7 mouse cellular contexts compared by ENCODE assay signal in genomic region chr12:84759063-84759462, GRCm38 (mm10). TPM values are rescaled to one million over a fixed set of nuclear protein-coding genes. Genes with fewer than 3 reads are reported as not detected.
DNase-seq lines count a peak whose midpoint lies in the region; ATAC-seq and TF ChIP-seq lines count a peak whose summit lies in the region.

No protein-coding gene starts in this region.

- TF ChIP-seq CTCF in kidney, adult 2 months (conservative IDR thresholded peaks at IDR 0.05; ENCODE audit: insufficient read depth, insufficient read length, low read depth, low read length): 0 out of 2 replicates have a peak, but pooled peaks have one; percentile 24

- no peaks in the 10 kb centered on the region for H3K9me3 ChIP-seq in kidney, embryonic 14.5 days (ENCODE audit: control insufficient read depth, low read length)

- no peaks in the 10 kb centered on the region; the same call in 1 of the 2 replicates for H3K36me3 ChIP-seq in kidney, adult 2 months (ENCODE audit: control insufficient read depth, insufficient read depth, low read length)
- peaks cover 55% of the 10 kb centered on the region for H3K36me3 ChIP-seq in kidney, embryonic 14.5 days (ENCODE audit: control insufficient read depth, insufficient read depth, low read length)

- no peak for DNase-seq in kidney, adult 2 months
- DNase-seq in CD4-positive helper T cell, adult 2 months (ENCODE audit: low read depth, low spot score): peak; percentile 51
- peak; percentile 40 for DNase-seq in T-cell, adult 2 months (ENCODE audit: low spot score)
- DNase-seq in layer of hippocampus, adult 8-10 months (ENCODE audit: low spot score in 2 of 2): no peak
- DNase-seq in testis, postnatal 14 days (ENCODE audit: low spot score): no peak

- H3K9ac ChIP-seq in kidney, embryonic 14.5 days (ENCODE audit: low read depth, low read length): no peak overlapping the region

- no peak for ATAC-seq in kidney, embryonic 14.5 days (ENCODE audit: low FRiP score, low TSS enrichment)
- ATAC-seq in megakaryocyte progenitor cell, adult 5-6 weeks (replicated peaks; ENCODE audit: poor library complexity): peak; percentile 77

- H3K4me3 ChIP-seq in kidney, adult 2 months (ENCODE audit: insufficient read depth, low read depth, low read length): no peak overlapping the region
- no peak overlapping the region for H3K4me3 ChIP-seq in kidney, embryonic 14.5 days (ENCODE audit: low read length)

- TF ChIP-seq POLR2A in kidney, adult 2 months (IDR thresholded peaks at IDR 0.05; ENCODE audit: low read depth, low read length): no peak

- H3K4me1 ChIP-seq in kidney, adult 2 months (ENCODE audit: control insufficient read depth, insufficient read depth, low read length): 0 out of 2 replicates have a peak, but pooled peaks cover 3% of the 10 kb centered on the region
- H3K4me1 ChIP-seq in kidney, embryonic 14.5 days (ENCODE audit: control insufficient read depth, insufficient read depth, low read length): no peaks in the 10 kb centered on the region

- no peaks in the 10 kb centered on the region for H3K27me3 ChIP-seq in kidney, adult 2 months (replicated peaks; ENCODE audit: control insufficient read depth, insufficient read depth, low read length)
- H3K27me3 ChIP-seq in kidney, embryonic 14.5 days (ENCODE audit: control insufficient read depth, insufficient read depth, low read length): no peaks in the 10 kb centered on the region

- H3K27ac ChIP-seq in kidney, adult 2 months (ENCODE audit: insufficient read depth, low read depth, low read length): no peak overlapping the region
- no peak overlapping the region for H3K27ac ChIP-seq in kidney, embryonic 14.5 days (ENCODE audit: low read depth, low read length)

- H3K4me2 ChIP-seq in kidney, embryonic 14.5 days (replicated peaks; ENCODE audit: low read depth, low read length): no peak overlapping the region

- WGBS in kidney, adult 2 months: 91% methylated on average over 2 of the region's 2 CpGs
- WGBS in kidney, embryonic 14.5 days: 80% methylated on average over 2 of the region's 2 CpGs

RNA-seq across cellular contexts. Expression of gene Npc2, which starts 13.9 kb away (rescaled TPM):
- 169 and 179 TPM in 2 replicates for polyA plus RNA-seq in kidney, adult 2 months (2012; rRNA removed)
- 50.2 and 59.0 TPM in 2 replicates for polyA plus RNA-seq in kidney, embryonic 14.5 days (2014; fragmentation: Nextera tagmentation; extraction: Ambion mirVana)
- 98.8 and 112 TPM in 2 replicates for total RNA-seq in megakaryocyte progenitor cell, adult 5-6 weeks (2015)
- 65.3 and 70.9 TPM in 2 replicates for total RNA-seq in megakaryocyte progenitor cell, adult 5-6 weeks (2017)
- 10 to 100 TPM; 26.0 to 80.4 (median 46.4) TPM for total RNA-seq in layer of hippocampus, adult 8-10 months (2022)

RNA-seq across cellular contexts. Expression of gene Isca2, which starts 14.0 kb away (rescaled TPM):
- polyA plus RNA-seq in kidney, adult 2 months (2012; rRNA removed): 98.5 and 105 TPM in 2 replicates
- 138 and 170 TPM in 2 replicates for polyA plus RNA-seq in kidney, embryonic 14.5 days (2014; fragmentation: Nextera tagmentation; extraction: Ambion mirVana)
- 98.8 and 111 TPM in 2 replicates for total RNA-seq in megakaryocyte progenitor cell, adult 5-6 weeks (2015)
- total RNA-seq in megakaryocyte progenitor cell, adult 5-6 weeks (2017): 53.8 and 67.5 TPM in 2 replicates
- total RNA-seq in layer of hippocampus, adult 8-10 months (2022): 10 to 100 TPM; 52.3 to 58.0 (median 57.2) TPM

Comparison
In these comparisons a context has a peak if more than half of its experiments do, and no peak if none do; other contexts are left out.
1. DNase-seq: peak in CD4-positive helper T cell, adult 2 months (single experiment) and T-cell, adult 2 months (single experiment); none in kidney, adult 2 months (single experiment), layer of hippocampus, adult 8-10 months (0 of 2) and testis, postnatal 14 days (single experiment).